Mouse (Mus musculus): Measurements from ENCODE around the gene Vsig2. TPM values are rescaled to one million over a fixed set of nuclear protein-coding genes. Genes with fewer than 3 reads are reported as not detected.
A peak's percentile ranks its signal among the peaks of the same experiment; 100 is the strongest.

Vsig2 gene
- polyA plus RNA-seq, 1 experiment from 2014 or later, result 1.6 TPM

DNA sequence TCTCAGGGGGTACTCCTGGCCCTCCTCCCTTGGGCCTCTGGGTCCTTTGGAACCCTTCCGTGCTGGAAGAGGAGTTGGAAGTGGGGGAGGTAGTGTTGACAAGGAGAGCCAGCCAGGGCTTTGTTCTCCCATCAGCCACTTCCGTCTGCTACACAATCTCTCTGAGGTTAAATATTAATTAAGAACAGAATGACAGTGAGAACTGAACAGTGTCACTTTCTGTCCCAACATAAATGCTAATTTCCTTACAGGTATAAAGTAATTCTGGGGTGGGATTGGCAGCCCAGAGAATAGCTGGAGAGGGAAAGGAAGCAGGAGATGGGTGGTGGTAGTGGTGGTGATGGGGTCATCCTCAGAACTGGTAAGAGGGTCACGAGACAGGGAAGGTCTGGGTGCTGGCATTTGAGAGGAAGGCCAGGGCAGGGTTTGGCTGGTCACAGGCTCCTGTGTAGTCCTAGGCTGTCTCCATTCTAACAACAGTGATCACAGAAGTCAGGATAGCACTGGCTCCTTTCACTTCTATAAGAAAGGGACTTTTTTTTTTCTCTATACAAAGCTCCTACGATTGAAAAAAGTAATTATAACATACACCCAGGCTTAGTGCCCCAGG lies 29.7 kb downstream of the Vsig2 start:
- H3K27me3 ChIP-seq, result 0 out of 2 replicates have a peak, but pooled peaks cover 3% of the 10 kb centered on the region
- H3K9ac ChIP-seq (replicated peaks), result no peak overlapping the region
- H3K4me2 ChIP-seq, result no peak overlapping the region
- ATAC-seq (ENCODE audit: insufficient number of reproducible peaks, insufficient read depth, low FRiP score, low TSS enrichment, low read depth), result no peak
- H3K4me3 ChIP-seq (replicated peaks), result no peak overlapping the region
- H3K4me1 ChIP-seq (replicated peaks), result peaks cover 20% of the 10 kb centered on the region
- H3K27ac ChIP-seq, result no peak overlapping the region
- H3K36me3 ChIP-seq, result no peaks in the 10 kb centered on the region
- H3K9me3 ChIP-seq, result no peaks in the 10 kb centered on the region
- 48% methylated on average over 4 of the region's 4 CpGs for WGBS

DNA sequence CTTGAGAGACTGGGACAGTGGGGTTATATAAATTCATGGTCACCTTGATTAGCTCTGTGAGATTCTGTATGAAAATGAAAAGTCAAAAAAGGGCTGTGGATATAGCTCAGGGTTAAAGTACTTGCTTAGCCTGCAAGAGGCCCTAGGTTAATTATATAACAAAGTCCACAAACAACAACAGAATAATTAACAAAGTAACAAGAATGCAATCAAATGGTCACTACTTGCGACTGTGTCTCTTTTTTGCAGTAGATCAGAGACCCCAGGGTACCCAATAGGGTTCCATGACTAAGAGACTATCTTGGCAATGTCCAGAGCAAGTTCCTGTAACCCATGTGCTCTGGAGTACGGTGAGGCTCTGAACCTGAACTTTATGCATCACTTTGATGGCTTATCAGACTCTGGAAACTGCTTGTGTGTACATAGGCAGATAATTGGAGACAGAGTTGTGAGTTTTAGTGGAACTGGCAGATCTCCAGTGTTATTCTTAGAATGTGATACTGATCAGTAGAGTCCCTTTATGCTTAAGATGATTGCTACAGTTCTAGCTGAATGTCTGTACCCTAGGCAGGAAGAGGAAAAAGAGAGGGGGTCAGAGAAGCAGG lies 30.3 kb downstream of the Vsig2 start:
- H3K4me3 ChIP-seq (replicated peaks), result no peak overlapping the region
- no peak overlapping the region for H3K9ac ChIP-seq (replicated peaks)
- H3K27me3 ChIP-seq, result 0 out of 2 replicates have a peak, but pooled peaks cover 3% of the 10 kb centered on the region
- no peak for ATAC-seq (ENCODE audit: insufficient number of reproducible peaks, insufficient read depth, low FRiP score, low TSS enrichment, low read depth)
- H3K27ac ChIP-seq, result no peak overlapping the region
- no peaks in the 10 kb centered on the region for H3K9me3 ChIP-seq
- H3K36me3 ChIP-seq, result no peaks in the 10 kb centered on the region
- H3K4me2 ChIP-seq, result no peak overlapping the region
- 82% methylated on average over 2 of the region's 2 CpGs for whole genome bisulfite sequencing
- H3K4me1 ChIP-seq (replicated peaks), result peaks cover 20% of the 10 kb centered on the region

DNA sequence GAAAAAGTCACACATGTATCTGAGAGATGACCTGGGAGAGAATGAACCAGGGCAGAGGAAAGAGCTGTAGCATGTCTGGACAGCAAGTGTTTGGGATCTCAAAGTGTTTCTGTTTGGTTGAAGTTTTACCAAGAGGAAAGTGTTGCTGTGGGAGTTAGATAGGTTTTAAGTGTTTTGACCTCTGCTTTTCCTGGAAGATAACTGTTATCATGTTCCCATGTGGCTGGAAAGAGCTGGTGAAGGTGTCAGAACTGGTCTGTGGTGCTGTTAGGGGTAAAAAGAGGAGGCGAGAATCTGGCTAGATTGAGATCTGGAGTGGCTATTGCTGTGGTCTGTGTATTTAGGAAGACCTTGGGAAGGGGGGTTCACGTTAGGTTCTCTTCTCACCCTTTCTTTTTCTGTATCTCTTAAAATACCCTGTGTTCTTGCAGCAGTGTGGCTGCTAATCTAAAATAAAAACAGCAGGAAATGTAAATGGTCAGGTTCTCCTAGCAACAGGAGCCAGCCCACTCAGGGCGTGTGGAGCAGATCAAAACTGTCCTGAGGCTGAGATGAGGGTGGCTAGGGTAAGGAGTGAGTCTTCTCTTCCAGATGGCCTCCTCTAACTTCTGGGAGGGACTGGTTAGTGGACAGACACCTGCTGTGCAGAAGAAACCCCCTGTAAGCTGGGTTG lies 33.3 kb downstream of the Vsig2 start:
- Histone ChIP-seq H3K27ac (no peak overlapping the region), H3K4me2 (no peak overlapping the region), H3K9me3 (no peaks in the 10 kb centered on the region), H3K9ac (replicated peaks) (no peak overlapping the region), H3K4me1 (replicated peaks) (peaks cover 20% of the 10 kb centered on the region), H3K4me3 (replicated peaks) (no peak overlapping the region), H3K36me3 (no peaks in the 10 kb centered on the region), H3K27me3 (0 out of 2 replicates have a peak, but pooled peaks cover 3% of the 10 kb centered on the region)
- 59% methylated on average over 3 of the region's 3 CpGs for WGBS
- ATAC-seq (ENCODE audit: insufficient number of reproducible peaks, insufficient read depth, low FRiP score, low TSS enrichment, low read depth), result no peak

DNA sequence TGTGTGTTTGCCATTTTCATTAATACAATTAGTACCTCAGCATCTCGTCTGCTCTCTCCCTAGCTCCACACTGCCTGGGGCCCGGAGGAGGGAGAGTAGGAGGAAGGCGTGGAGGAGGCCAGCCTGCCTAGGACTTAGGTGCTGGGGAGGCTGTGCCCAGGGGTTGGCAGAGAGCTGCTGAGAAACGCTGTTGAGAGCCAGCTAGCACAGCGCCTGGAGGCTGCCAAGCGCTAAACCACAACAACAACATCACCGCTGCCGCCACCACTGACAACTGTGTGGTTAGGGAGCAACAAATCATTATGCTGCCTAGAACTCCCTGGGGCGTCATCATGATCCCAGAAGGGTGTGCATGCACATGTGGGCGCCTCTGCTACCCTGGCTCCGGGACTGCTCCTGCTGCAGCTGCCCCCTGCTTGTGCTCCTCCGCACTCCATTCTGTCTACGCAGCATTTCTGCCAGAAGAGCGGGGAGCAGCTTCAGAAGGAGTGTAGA lies 37.4 kb downstream of the Vsig2 start:
- Histone ChIP-seq H3K36me3 (no peaks in the 10 kb centered on the region), H3K4me1 (replicated peaks) (peaks cover 7% of the 10 kb centered on the region), H3K4me3 (replicated peaks) (0 out of 2 replicates have a peak overlapping the region, but pooled peaks have one; percentile 7), H3K9me3 (no peaks in the 10 kb centered on the region), H3K4me2 (peak overlapping the region; percentile 49), H3K9ac (replicated peaks) (no peak overlapping the region; the same call in 1 of the 2 replicates), H3K27me3 (no peaks in the 10 kb centered on the region), H3K27ac (no peak overlapping the region)
- WGBS, result 15% methylated on average over 14 of the region's 14 CpGs
- ATAC-seq (ENCODE audit: insufficient number of reproducible peaks, insufficient read depth, low FRiP score, low TSS enrichment, low read depth), result no peak; the same call in 1 of the 2 replicates

DNA sequence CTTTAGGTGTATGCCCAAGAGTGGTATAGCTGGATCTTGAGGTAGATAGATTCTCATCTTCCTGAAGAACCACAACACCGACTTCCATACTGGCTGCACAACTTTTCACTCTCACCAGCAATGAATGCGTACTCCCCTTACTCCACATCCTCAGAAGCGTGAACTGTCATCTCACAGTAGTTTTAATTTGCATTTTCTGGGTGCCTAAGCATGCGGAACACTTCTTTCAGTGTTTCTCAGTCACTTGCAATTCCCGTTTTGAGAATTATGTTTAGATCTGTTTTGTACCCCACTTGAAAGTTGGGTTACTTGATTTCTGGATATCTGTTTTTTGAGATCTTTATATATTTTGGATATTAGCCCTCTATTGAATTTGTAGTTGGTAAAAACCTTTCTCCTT lies 44.5 kb downstream of the Vsig2 start:
- WGBS, result 89% methylated on average over 5 of the region's 5 CpGs
- no peaks in the 10 kb centered on the region for H3K27me3 ChIP-seq
- no peaks in the 10 kb centered on the region for H3K4me1 ChIP-seq (replicated peaks)
- H3K27ac ChIP-seq, result no peak overlapping the region
- no peak for ATAC-seq (ENCODE audit: insufficient number of reproducible peaks, insufficient read depth, low FRiP score, low TSS enrichment, low read depth)
- no peak overlapping the region for H3K9ac ChIP-seq (replicated peaks)
- H3K36me3 ChIP-seq, result no peaks in the 10 kb centered on the region
- no peaks in the 10 kb centered on the region for H3K9me3 ChIP-seq
- no peak overlapping the region for H3K4me2 ChIP-seq
- H3K4me3 ChIP-seq (replicated peaks), result no peak overlapping the region

DNA sequence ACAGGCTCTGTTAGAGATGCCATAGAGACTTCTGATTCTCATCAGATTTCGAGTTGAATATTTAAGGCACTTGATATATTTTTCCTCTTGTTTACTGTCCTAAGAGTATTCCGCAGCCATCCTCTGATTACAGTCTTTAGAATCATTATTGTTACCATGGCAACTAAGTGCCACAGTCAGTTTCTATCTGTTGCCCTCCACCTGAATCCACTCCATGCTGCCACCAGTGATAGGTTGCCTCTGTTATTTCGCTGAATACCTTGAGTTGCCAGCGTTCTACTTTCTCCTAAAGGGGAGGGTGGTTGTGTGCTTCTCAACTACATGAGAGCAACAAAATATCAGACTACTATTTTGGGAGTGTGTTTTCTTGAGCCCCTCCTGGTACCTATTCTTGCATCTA lies 47.7 kb downstream of the Vsig2 start:
- Histone ChIP-seq H3K27me3 (no peaks in the 10 kb centered on the region), H3K27ac (no peak overlapping the region), H3K9ac (replicated peaks) (no peak overlapping the region), H3K9me3 (no peaks in the 10 kb centered on the region), H3K4me3 (replicated peaks) (no peak overlapping the region), H3K4me2 (no peak overlapping the region), H3K4me1 (replicated peaks) (no peaks in the 10 kb centered on the region), H3K36me3 (no peaks in the 10 kb centered on the region)
- WGBS, result 80% methylated on average over 4 of the region's 4 CpGs
- no peak for ATAC-seq (ENCODE audit: insufficient number of reproducible peaks, insufficient read depth, low FRiP score, low TSS enrichment, low read depth)

DNA sequence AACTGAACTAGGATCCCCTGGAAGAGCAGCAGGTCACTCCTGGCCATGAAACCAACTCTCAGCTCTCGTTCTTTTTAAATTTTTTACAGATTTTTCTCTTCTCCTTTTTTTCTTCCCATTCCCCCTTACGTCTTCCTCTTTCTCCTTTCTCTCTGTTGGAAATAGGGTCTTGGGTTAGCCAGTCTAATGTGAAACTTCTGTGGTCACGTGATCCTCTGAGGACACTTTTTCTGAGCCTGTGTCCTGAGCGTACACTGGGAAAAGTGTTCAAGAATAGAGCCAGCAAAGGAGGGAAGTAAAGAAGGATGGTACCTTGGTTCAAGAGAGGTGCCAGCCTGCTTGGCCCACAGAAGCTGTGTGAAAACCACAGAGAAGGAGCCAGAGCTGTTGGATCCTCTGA lies 51.3 kb downstream of the Vsig2 start:
- Histone ChIP-seq H3K9ac (replicated peaks) (no peak overlapping the region), H3K9me3 (no peaks in the 10 kb centered on the region), H3K4me3 (replicated peaks) (no peak overlapping the region), H3K4me1 (replicated peaks) (no peaks in the 10 kb centered on the region), H3K27ac (no peak overlapping the region), H3K4me2 (no peak overlapping the region), H3K27me3 (no peaks in the 10 kb centered on the region), H3K36me3 (no peaks in the 10 kb centered on the region)
- WGBS, result 88% methylated on average over 4 of the region's 4 CpGs
- no peak for ATAC-seq (ENCODE audit: insufficient number of reproducible peaks, insufficient read depth, low FRiP score, low TSS enrichment, low read depth)

DNA sequence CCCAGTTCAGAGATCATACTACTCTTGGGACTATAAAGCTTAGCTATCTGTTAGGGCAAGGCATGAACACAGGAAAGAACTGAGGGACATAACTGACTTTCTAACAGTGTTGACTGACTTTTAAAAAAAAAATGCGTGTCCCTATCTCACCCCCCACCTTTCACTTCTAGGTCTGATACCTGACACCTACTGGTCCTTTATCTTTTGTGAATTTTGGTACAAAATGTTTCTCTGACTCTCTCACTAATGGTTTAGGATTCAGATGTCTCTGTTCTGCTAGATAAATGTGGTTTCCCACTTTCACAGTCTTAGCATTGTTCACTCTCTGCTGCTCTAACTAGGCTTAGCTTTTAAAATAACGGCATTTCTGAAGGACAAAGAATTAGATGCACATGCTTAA lies 53.0 kb downstream of the Vsig2 start:
- Histone ChIP-seq H3K4me1 (replicated peaks) (no peaks in the 10 kb centered on the region), H3K27me3 (no peaks in the 10 kb centered on the region), H3K36me3 (no peaks in the 10 kb centered on the region), H3K4me2 (no peak overlapping the region), H3K4me3 (replicated peaks) (no peak overlapping the region), H3K9ac (replicated peaks) (no peak overlapping the region), H3K9me3 (no peaks in the 10 kb centered on the region), H3K27ac (no peak overlapping the region)
- ATAC-seq (ENCODE audit: insufficient number of reproducible peaks, insufficient read depth, low FRiP score, low TSS enrichment, low read depth), result no peak
- 72% methylated on average over 2 of the region's 2 CpGs for WGBS

DNA sequence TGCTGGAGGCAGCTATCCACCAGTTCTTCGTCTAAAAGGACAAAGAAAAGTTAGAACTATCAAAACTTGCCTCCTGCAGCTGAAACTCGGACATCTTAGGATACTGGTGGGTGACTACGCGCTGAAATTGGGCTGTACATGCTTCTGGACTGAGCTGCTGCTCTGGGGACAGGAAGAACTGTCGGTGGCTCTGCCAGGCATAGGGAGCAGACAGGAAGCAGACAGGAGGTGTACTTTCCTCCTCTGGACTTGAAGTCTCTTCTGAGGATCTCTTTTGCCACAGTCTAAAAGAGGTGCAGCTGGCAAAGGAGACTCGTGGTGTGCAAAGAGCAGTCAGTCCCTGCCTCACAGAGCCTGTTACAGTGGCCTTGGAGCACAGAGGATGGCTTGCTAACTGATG lies 53.6 kb downstream of the Vsig2 start:
- ATAC-seq (ENCODE audit: insufficient number of reproducible peaks, insufficient read depth, low FRiP score, low TSS enrichment, low read depth), result no peak
- WGBS, result 65% methylated on average over 6 of the region's 6 CpGs

DNA sequence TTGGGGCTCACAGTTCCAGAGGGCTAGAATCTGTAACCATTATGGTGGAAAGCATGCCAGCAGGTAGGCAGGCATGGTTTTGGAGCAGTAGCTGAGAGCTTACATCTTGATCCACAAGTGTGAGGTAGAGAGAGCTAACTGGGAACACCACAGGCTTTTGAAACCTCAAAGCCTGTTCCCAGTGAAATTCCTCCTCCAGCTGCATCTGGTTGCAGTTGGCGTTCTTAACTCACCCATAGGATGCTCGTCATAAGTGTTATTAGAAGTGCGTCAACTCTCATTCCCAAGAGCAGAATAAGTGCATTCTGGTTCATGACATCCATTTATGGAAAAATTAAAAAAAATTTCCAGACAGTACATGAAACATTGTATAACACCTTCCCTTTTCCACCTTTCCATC lies 54.6 kb downstream of the Vsig2 start:
- no peaks in the 10 kb centered on the region for H3K27me3 ChIP-seq
- no peaks in the 10 kb centered on the region for H3K9me3 ChIP-seq
- H3K4me1 ChIP-seq (replicated peaks), result no peaks in the 10 kb centered on the region
- H3K36me3 ChIP-seq, result no peaks in the 10 kb centered on the region
- ATAC-seq (ENCODE audit: insufficient number of reproducible peaks, insufficient read depth, low FRiP score, low TSS enrichment, low read depth), result no peak
- 79% methylated on average over 3 of the region's 3 CpGs for WGBS
- H3K27ac ChIP-seq, result no peak overlapping the region
- no peak overlapping the region for H3K9ac ChIP-seq (replicated peaks)
- H3K4me2 ChIP-seq, result no peak overlapping the region
- no peak overlapping the region for H3K4me3 ChIP-seq (replicated peaks)

More for the DNA sequence above, 53.6 kb downstream of the Vsig2 start:
- H3K36me3 ChIP-seq, result no peaks in the 10 kb centered on the region
- no peak overlapping the region for H3K27ac ChIP-seq
- H3K4me2 ChIP-seq, result no peak overlapping the region
- H3K4me3 ChIP-seq (replicated peaks), result no peak overlapping the region
- H3K27me3 ChIP-seq, result no peaks in the 10 kb centered on the region
- H3K9me3 ChIP-seq, result no peaks in the 10 kb centered on the region
- no peaks in the 10 kb centered on the region for H3K4me1 ChIP-seq (replicated peaks)
- no peak overlapping the region for H3K9ac ChIP-seq (replicated peaks)

All from limb, embryonic 12.5 days (tissue).